Mouse (Mus musculus): ENCODE measurements around the gene Oxtr.

The Oxtr gene

DNA sequence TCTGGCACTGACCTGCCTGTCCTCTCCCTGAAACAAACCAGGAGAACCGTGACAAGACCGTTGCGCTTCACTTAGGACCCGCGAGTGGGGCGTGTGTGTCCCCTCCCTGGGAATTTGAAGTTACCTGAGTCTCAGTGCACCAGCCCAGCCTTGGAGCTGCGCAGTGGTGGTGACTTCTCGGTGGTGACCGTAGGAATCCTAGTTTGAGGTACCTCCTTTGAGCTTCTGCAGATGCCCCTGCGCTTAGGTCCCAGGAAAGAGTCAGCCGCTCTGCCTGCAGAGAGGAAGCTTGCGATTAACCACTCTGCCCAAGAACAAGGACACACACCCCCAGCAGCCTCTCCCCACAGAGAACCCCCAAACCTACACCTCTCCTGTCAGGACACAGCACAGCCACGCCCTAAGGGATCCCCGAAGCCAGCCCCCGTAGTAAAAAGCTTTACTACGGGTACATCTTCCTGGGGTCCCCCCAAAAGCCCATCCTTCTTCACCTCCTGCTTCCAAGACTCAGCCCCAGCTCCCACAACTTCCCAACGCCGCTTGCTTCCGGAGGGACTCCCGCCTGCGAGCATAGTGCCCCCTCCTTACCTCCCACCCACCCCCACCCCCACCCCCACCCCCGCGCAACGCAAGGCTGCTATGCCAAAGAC is at the start of gene Oxtr:
Gene Oxtr (minus strand): TSS at position 34 of the 650 bp plus-strand sequence.
- no peak for DNase-seq

DNA sequence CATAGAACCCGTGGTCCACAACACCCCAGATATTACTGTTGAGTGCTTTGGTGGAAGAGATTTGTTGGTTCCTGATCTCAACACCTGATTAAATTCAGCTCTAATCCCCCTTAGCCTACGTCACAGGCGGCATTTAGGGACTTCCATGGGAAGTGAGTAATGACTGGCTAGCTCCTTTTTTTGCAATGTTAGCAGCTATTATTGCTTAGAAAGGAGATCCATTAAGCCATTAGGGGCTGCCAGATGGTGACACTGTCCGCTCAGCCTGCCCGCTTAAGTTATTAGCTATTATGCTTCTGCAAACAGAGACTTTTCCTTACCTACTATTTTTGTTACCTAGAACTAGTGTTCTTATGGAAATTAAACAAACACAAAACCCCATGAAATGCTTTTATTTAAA is 35.7 kb upstream of the Oxtr start:
- DNase-seq, result no peak

DNA sequence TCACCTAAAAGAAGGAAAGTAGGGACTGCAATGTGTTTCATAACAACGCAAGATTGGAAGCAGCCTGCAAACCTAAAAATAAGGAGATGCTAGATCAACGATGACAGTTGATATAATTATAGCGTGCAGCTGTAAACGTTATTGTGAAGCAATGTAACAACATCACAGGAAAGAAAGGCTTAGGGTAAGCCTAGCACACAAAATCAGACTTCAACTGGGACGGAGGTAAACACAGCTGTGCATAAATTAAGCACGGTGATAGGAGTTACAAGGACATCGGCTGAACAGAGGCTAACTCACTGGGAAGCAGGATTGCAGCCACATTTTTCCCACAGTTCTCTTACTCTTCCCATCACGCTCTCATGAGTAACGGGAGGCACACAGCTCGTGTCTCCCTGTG is 34.7 kb upstream of the Oxtr start:
- no peak for DNase-seq

DNA sequence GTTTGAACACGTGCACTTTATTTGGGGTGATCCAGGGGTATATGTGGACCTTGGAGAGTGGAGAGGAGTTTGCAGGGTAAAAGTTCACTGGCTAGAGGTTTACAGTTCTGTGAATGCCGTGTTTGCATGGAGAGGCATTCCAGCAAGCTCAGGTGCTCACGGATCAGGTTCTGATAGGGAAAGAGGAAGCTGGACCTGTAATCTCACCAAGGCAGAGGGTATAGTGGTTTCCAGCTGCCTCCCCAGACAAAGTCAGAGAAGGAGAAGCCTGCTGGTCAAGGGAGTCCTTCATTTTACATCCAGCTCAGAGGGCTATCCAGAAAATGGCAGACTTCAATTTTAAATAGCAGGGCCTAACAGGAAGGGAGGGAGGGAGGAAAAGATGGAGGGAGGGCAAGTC is 28.2 kb upstream of the Oxtr start:
- no peak for DNase-seq

DNA sequence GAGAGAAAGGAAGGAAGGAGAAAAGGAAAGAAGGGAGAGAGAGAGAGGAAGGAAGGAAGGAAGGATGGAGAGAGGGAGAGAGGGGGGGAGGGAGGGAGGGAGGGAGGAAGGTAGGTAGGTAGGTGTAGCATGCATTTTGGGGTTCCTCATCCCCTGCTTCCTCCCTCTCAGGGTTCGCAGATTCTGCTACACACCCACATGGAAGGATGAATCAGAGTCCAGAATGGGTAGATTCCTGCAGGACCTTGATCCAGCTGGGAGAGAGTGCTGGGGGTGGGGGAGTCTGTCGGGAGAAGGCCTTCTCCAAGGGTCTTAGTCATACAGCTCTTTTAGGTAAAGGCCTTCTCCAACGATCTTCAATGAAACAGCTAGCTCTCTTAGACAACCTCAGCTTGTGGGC is 27.8 kb upstream of the Oxtr start:
- no peak for DNase-seq

DNA sequence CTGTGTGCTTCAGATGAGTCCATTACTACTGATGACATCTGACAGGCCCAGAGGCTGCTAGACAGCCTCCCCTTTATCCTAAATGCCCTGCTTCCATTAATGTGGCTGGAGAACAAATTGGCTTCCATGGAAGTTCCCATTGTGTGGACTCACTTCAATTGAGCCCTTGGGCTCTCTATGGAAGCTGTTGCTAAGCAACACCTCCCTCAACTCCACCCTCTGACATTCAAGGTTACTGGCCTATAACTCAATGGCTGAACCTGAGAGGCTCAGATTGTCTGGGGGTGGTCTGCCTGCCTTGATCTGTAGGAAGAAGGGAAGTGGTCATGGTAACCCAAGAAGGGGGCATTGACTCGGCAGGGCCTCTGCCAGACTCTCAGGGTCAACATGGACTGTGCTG is 26.8 kb upstream of the Oxtr start:
- no peak for DNase-seq

DNA sequence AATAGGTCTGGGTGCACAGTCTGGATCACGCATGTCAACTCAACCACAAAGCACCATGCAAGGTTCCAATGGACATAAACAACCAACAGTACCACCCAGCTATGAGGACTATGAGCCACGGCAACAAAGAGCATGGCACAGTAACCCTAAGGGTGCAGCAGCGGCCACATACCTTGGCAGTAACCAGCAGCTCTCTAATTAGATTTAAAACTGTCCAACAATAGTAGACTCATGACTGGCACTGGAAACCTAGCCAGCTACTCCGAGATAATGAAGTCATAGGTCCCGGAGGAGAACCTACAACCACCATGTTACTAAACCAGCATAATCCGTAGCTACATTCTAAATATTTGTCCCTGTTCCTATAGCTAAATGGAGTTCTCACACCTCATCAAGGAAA is 24.8 kb upstream of the Oxtr start:
- DNase-seq, result no peak

DNA sequence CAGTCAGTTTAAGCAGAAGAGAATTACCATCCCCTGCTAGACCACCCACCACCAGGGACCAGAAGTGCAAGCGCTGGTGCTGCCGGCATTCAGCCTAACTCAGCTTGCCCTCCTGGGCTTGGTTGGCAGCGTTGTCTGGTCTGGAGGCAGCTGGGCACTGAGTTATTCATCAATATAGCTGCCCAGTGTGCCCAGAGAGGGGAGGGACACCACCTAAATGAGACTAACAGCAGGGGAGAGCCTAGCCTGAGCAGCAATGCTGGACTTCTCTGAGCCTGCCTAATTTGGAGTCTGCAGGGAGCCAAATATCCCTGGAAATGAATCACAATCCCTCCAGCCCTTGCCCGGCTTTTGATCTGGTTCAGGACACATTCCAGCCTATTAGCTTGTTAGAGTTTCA is 20.6 kb upstream of the Oxtr start:
- DNase-seq, result no peak

DNA sequence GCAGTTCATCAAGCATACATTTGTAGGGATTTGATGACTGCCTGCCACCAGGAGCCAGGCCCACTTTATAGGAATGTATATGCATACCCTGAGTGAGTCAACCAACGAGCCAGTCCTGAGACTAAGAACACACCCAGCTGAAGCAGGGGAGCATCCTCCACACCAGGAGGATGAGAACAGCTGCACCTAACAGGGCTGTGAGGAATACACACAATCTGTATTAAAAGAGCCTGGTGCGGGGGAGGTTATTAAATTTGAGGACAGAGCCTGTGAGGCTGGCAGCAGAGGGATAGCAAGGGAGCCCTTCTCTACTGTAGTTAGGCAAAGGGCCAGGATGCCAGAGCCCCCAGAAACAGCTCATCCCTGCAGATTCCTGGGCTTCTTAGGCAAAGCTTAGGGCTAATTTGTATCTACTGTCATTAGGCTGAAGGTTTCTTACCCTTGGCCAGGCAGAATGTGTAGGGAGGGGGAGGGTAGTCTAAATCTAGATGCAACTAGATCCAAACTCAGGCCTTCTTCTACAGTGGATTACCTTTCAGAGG is 19.9 kb upstream of the Oxtr start:
- no peak for DNase-seq

DNA sequence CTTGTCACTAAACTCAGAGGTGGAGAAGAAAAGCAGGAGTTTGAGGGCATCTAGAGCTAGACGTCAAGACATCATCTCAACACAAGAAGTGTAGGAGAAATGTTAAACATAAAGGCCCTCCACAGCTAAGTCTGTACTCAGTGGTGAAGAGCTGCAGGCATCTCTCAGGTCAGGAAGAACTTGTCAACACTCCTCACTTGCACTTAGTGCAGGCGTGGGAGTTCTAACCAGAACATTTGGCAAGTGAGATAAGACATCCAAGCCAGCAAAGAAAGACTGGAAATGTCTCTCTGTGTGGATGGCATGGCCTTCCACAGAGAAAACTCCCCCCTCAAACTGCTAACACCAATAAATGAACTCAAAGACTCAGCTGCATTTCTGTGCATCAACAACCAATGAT is 17.9 kb upstream of the Oxtr start:
- DNase-seq, result no peak

DNA sequence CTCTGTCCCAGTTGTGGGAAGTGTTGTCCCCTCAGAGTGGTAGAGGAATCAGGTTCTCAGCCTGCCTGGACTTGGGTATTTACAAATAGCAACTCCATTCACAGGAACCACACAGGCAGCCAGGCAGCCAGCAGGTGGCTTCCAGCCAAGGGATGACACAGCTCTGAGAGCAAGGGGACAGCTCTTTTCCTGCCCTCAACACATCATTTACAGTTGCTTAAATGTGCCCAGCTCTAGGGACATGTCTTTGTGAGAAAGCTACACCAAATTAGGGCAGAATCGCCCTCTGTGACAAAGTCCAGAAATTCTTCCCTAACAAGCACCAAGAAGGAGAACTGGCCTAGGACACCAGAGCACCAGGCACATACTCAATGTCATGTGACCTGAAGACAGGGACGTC is 11.4 kb upstream of the Oxtr start:
- peak in 1 of 2 experiments; percentile 44 for DNase-seq

DNA sequence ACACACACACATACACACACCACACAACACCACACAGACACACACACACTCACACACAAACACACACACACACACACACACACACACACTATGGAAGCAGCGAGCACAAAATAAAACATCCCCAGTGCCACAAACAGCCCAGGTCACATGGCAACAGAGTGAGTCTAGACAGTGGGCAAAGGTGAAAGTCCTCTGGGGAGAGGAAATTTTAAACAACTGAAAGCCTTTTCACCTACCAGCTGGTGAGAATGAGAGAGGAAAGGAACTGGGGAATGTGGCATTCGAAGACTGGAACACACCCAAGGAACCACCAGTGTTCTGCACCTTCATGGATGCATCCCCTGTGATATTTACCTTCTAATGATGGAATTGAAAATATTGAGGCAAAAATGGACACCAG is 9.7 kb upstream of the Oxtr start:
- peak; percentile 59 to 73 for DNase-seq

DNA sequence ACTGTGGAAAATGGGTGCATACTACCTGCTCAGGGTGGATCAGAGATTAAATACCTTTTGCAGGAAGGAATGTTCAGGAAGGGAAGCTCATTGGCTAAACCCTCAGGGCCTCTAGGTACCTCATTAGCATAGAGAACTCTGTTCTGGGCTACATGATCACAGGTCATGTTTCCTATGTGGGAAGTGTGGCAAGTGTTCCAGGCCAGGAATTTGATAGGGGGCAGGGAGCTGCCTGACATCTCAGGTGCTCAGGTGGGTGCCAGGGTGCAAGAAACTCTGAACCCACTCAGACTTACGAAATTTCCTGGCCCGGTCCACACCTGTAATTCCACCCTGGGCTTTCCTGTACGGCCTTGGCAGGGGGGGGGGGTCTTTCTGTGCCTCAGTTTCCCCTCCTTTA is 9.0 kb upstream of the Oxtr start:
- peak in 1 of 2 experiments; percentile 13 for DNase-seq

DNA sequence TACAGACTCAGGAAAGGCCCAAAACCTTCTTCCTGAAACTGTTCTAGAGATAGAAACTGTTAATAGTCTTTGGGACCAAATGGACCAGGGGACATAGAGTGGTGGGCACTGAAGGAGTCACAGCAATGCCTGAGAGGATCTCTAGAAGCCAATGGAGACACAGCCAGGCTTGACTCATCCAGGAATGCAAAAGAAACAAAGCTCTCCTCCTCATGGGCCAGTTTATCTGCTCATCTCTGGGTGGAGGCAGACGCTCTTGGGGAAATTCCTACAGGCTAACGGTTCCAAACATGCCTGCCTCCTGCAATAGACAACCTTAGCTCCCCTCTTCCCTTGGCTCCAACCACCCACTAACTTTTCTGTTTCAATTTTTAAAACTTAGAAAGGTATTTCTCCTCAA is 7.7 kb upstream of the Oxtr start:
- DNase-seq, result no peak

DNA sequence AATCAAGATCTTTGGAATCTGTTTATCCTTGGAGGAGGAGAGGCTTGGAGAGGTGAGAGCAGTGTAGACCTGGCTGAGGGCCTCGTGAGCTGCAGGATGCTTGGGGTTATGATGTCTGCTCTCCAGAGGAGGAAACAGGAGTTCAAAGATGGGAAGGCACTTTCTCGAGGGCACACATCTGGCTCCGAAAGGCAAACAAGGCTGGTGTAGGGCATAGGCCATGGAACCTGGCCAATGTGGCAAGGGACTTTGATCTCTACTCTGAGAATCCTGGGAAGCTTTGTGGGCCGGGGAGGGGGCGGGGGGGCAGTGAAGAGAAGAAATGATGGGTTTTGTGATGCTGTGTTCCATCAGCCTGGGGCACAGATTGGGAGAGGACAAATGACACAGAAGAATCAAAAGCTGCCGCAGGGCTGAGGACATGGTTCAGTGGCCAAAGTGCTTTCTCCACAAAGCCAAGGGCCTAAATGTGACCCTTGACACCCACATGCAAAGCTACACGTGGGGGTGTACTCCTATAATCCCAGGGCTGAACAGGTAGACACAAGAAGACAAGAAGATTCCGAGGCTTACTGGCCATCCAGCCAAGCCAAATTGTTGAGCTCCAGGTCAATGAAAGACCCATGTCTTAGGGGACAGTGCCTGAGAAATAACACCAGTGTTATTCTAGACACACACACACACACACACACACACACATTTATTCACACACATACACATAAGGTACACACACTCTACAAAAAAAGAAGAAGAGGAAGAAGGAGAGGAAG is 6.7 kb upstream of the Oxtr start:
- peak; percentile 76 to 81 for DNase-seq

DNA sequence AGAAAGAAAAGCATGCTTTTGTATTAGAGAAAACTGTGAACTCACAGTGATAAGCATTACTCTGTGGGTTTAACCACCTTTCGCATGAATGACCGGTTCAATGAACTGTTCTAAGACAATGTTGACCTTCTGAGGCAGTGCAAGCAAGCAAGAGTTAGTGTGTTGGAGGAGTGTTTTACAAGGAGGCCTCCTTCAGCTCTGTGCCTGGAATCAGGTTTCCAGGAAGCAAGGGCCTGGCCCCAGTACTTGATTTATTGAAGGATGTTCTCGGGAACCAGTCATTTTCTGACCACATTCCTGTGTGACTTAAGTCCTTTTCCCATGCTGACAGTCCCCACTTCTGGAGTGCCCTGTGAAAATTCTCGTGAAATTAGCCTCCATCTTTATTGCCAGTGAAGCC is 5.5 kb upstream of the Oxtr start:
- DNase-seq, result peak; percentile 21 to 32

DNA sequence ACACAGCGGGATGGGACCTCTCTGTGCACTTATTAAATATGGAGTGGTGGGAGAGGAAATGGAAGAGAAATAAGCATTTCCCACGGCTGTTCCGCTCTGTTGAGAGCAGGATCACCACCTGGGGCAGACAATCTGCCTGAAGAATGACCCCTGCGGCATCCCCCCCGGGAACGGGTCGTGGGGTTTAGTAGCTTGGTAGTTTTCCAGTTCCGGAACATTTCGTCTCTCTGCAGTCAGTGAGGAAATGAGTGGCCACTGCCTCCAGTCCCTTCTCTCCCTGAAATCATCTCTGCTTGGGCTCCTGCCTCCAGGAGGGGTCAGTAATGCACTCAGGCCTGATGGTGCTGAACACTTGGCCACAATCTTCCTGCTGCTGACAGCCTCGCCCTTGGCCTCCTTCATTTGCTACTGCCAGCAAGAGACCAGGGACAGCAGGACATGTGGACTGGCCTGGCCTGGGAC is 4.9 kb upstream of the Oxtr start:
- DNase-seq, result peak in 1 of 2 experiments; percentile 26

DNA sequence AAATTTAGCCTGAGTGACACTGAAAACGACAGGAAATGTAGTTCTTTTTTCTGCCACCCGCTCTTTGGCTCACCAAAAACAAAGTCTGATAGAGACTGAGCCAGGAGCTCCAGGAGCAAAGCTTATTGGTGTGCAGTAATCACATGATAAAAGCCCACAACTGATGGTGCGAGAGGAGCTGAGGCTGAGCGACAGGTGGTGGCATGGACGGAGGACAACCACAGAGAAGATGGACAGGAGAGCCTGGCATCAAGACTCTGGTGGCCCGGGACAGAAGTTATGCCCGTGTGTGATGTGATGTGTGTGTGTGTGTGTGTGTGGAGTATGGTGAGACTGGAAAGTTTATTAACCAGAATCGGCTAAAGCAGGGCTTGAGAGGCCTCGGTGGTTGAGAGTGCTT is 3.6 kb upstream of the Oxtr start:
- no peak for DNase-seq

DNA sequence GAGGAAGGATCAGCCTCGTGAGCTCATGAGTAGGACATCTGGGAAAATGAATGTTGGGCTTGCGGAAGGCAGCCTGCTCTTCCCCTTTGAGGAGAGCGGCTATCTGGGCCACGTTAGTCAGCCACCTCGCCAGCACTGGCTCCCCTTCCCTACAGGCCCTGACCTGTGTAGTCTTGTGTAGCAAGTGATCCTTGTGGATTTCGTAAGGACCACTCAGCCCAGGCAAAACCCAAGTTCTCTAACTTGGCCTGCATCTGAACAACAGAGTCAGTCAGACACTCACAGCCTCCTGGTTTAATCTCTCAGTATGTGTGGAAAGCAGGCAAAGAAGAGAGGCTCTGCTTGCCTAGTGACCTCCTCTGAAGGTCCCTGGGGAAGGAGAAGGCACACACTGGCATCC is 2.9 kb upstream of the Oxtr start:
- DNase-seq, result no peak

DNA sequence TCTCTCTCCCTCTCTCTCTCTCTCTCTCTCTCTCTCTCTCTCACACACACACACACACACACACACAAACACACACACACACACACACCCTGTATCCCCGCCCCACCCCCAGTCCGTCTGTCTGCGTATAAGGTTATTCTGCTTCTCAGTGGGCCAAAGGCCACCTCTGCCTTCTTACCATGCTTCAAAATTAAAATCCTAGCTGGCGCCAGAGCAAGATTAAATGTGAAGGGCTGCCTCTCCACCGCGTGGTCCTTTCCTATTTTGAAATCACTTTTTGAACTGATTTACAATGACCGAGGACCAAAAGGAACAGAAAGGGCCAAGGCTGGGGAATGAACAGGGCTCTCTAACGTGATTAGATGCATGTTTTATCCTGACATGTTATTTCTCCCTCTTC is 1.8 kb upstream of the Oxtr start:
- DNase-seq, result no peak

DNA sequence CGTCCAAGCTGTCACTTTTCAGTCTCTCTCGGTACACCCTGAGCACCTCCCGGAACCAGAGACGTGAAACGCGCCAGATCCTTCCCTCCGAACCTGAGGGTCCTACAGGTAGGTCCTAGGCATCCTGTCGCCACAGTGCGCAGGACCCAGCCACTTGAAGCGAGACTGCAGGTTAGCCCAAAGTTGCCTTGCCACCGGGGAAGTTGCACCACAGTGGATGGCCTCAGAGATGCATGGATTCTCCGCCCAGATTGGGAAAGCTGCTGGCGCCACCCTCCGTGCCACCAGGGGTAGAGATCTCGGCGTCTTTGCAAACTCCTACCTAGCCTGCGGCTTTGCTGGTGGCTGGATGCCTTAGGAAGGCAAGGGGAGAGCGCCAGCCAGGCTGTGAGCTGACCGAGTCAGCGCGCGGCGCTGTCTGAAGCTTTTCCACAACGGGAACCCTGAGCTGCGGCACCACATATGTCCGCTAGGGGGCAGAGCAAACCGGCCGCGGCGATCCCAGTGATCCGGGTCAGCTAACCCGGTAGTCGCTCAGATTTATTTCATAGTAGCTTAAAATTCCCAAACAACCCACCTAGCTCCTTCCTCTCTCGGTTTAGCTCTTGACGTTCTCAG is 991 bp upstream of the Oxtr start:
- peak; percentile 55 to 86 for DNase-seq

DNA sequence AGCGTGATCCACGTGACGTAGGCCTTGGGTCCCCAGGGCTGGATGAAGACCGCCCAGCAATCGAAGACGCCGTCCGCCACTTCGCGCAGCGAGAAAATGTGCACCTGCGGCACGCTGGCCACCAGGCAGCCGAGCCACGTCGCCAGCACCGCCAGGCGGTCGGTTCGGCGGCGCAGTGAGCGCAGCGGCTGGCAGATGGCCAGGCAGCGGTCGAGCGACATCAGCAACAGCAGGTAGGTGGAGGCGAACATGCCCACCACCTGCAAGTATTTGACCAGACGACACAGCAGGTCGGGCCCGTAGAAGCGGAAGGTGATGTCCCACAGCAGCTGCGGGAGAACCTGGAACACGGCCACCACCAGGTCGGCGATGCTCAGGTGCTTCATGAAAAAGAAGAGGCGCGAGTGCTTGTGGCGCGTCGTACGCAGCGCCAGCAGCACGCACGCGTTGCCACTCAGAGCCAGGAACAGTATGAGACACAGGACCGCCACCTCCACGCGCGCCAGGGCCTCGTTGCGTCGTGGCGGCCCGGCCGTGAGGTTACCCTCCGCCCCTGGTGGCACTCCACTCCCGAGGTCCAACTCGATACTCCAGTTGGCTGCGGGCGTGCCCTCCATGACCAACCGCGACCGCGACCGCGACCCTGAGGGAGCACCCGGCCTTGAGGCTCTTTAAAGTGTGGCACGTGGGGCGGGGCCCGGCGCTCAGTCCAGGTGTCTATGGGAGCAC is 398 bp downstream of the Oxtr start:
- peak in 1 of 2 experiments; percentile 16 for DNase-seq

DNA sequence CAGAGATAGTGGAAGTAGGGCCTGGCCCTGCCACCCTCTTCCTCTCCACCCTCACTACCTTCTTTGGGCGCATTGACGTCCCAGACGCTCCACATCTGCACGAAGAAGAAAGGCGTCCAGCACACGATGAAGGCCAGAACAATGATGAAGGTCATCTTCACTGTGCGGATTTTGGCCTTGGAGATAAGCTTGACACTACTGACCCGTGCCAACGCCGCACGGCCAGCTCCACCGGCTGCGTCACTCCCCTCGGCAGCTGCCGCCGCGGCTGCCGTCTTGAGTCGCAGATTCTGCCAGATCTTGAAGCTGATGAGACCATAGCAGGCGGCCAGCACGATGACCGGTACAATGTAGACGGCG is 942 bp downstream of the Oxtr start:
- DNase-seq, result no peak
